Mouse (Mus musculus) right cerebral cortex, adult 2 months (tissue): ENCODE results near the gene Rarres2.

Source experiments
- DNase-seq, 2 experiments: peaks; one replicate each; pipeline ENCODE4 v3.0.0; 2021 to 2022; ENCODE audit warnings: low spot score in 2 of 2

The Rarres2 gene

GRCm38 (mm10) chr6:48579215-48579648, 6.6 kb upstream of the Rarres2 start:
- DNase-seq: no peak

GRCm38 (mm10) chr6:48578736-48579135, 6.1 kb upstream of the Rarres2 start:
- DNase-seq: no peak

DNA sequence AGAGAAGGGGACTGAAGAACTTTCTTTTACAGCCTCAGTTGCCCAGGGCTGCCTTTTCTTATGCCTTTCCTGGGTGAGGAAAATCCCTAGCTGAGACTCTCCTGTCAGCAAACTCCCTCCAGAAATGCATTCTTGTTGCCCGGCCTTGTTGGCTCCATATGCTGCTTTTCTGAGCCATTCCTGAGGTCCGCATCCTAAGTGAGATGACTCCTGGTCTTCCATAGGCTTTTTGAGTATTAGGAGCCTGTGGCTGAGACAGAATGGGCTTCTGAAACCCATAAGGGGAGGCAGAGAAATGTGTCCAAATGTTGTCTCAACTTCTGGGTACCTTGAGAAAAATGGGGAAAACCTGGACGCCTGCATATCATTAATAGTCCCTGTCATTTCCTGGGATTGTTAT, 1.4 kb upstream of the Rarres2 start:
- DNase-seq: no peak

DNA sequence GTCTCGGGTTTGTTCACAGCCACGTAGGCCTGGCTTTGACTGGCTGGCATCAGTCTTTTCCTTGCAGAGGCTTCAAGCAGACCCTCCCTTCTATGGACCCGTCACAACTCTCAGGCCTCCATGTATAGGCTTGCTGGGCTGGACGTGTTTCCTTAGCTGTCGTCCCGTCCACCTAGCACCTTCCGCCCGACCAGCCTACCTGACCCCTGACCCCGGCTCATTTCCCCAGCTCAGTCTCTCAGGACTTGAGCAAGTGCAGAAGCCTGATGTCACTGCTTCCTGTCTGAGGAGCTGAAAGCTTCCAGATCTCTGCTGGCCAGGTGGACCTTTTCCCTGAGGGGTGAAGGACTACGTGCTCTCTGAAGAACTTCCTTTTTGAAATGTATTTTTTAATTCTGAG, 691 bp upstream of the Rarres2 start:
- DNase-seq: no peak

DNA sequence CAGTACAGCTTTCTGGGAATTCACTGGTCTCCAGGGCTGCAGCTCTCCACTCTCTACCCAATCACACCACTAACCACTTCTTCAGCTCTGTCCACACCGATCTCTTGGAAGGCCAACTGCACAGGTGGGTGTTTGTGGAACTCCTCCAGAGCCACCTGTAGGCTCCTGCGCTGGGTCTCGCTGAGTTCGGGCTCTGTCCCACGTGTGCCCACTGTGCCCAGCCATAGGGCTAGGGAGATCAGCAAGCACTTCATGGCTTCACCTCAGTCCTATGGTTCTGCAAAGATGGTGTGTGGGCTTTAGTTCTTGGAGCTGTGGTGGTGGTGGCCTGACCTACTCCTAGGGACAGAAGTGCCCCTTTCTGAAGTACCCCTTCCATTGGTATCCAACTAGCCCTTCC, 575 bp downstream of the Rarres2 start:
- no peak for DNase-seq

GRCm38 (mm10) chr6:48569065-48569807, 3.4 kb downstream of the Rarres2 start:
- DNase-seq: no peak

- no peak for DNase-seq
These were observed 4.3 kb downstream of the Rarres2 start for GRCm38 (mm10) chr6:48568036-48568984.

GRCm38 (mm10) chr6:48566312-48566711, 6.3 kb downstream of the Rarres2 start:
- no peak for DNase-seq

DNA sequence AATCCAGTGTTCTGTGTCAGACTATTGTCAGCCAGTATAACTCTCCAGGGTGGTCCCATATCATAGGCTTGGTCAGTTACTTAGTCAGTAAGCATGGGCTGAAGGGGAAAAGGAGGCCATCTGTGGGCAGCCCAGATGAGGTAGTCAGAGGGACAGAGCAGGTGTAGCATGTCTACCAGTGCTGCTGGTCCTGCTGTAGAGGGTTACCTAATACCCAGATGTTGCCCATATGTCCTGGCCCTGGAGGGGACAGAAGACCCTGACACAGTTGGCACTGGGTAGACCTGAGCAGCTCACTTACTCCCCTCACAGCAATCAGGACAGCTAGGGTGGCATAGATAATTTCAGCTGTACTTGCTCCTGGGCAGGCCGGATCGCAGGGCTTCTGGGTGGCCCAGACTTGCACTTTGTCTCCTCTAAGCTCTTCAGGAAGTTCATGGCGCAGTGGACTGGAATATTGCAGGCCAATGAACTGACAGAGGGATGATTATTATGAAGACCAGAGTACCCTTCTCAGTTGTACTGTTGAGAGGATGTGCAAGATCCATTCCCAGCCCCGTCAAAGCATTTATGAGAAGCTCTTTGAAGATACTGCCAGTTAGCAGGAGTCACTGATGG, 6.8 kb downstream of the Rarres2 start:
- DNase-seq: no peak

DNA sequence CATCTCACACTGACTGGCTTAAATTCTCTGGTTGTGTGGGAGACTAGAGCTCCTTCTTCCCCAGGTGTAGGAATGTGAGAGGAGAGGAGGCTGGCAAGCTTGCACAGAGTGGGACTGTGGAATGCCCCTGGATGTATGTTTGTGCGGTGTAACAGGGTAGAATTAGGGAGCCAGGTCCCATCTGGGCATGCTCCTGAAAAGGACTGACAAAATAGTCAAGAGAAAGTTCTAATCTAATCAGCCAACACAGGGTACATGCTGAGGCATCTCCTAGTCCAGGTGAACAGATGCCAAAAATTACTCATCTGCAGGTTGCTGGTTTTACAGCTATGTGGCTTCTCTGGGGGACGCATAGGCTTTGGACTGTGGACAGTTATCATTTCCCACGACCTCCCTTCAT, 16.6 kb downstream of the Rarres2 start:
- no peak for DNase-seq

DNA sequence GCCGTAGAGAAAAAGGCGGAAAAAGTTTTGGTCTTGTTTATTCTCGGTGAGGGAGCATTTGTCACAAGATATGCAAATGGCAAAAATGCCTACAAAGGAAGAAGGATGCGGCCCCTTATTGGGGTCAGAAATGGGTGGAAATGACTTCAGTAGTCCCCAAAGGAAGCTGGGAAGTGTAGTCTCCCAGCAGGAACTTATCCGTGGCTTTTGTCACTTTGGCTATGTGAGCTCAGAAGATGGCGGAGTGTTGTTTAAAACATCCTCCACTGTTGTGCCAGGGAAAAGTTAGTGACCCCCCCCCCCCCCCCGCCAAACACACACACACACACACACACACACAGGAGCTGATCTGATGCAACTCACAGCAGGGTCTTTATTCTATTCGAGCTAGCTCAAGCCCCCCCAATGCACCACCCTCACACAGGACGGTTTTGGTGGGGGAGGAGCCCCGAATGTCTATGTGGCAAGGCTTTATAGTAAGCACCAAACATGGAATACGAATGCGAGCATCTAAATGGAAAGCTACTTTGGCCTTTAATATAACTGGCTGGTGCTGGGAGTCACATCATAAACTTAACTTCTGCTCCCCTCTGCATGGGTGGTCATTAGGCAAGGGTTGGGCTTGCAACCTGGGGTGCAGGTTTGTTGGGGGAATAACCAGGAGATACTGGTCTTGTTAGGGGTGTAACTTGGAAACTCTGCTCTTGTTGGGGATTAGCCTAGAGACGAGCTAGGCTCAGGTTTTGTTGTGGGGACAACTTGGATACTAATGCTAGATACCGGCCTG, 17.3 kb downstream of the Rarres2 start:
- DNase-seq: peak; percentile 64 to 66

DNA sequence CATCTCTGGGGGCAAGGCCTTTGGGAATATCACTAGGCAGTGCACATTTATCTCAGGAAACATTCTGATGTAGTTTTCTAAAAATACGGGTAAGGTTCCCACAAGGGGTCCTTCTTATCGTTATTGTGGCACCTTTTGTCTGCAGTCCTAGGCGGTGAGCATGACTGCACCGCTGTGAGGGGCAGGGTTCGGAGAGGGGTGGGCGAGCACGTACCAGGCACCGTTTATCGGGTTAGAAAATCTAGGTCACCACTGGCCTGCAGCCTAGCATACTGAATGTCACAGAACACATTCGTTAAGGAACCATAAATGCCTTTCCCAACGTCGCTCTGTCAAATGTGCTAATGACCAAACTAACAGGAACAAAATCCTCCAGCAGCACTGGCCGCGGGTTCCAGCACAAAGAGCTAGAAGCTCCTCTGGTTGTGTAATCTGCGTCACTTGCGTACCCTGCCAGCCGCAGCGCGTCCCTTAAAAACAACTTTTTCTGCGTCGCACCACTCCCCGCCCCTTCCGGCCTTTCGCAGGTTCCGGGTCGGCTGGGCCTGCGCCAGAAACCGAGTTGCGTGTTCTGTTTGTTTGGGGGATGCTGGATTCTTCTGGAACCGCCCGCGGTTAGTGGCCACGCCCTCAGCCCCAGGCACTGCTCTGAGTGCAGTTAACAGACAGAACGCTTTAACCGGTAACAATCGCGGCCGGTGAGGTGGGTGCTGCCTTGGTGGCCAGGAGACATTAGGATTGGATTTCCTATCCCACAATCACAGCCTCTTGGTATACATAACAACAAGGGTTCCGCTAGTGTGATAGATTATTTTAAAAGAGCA, 18.1 kb downstream of the Rarres2 start, which contains the start of gene Lrrc61:
Lrrc61 (plus strand) TSS at position 517 of the 824 bp plus-strand sequence.
- DNase-seq: peak; percentile 98 to 99

DNA sequence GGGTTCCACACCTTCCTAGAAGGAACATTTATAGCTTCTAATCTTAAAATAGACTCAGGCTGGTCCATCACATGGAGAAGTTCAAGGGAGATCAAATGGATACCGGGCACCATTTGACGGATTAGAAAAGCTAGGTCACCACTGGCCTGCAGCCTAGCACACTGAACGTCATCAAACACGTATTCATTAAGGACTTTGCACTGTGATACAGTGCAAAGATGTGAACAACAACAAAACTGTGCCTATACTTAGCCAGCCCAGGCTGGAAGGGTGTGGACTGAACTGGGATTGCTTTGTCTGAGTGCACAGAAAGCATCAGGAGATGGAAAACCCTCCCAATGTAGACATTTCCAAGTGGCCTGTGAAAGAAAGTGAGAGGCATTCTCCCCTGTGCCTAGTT, 18.8 kb downstream of the Rarres2 start:
- no peak for DNase-seq

GRCm38 (mm10) chr6:48552918-48553317, 19.7 kb downstream of the Rarres2 start:
- DNase-seq: no peak

DNA sequence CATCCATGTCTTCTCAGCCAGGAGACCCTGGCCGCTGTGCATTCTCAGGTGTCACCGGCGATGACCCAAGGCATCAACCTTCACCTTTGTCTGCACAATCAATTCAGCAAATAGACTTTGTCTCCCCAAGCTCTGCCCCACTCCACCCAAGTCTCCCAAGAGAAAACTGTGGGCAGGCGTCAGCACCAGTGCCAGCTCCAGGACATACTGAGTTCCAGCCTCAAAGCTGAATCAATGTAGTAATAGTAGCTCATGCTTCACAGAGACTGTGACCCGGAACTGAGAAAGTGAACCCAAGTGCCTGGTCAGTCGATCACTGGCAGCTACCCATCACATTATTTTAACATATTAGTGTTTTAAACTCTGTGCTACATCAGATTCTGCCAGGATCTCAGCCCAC, 24.3 kb downstream of the Rarres2 start:
- no peak for DNase-seq

DNA sequence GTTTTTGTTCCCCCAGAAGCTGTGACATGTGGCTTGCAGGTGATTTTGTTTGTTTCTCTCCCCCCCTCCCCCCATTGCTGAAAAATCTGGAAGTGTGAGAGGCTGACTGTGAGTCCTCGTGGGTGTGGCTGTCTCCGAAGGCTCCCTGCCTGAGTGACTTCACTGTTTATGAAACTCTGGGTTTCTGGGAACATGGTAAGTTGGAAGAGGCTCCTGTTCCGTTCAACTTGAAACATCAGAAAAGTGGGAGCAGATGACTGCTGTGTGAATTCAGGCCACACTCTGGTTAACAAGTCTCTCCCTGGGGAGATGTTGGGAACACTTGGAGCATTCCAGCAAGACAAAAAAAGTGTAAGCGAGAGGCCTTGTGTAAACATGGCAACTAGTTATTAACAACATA, 25.7 kb downstream of the Rarres2 start:
- DNase-seq: no peak

DNA sequence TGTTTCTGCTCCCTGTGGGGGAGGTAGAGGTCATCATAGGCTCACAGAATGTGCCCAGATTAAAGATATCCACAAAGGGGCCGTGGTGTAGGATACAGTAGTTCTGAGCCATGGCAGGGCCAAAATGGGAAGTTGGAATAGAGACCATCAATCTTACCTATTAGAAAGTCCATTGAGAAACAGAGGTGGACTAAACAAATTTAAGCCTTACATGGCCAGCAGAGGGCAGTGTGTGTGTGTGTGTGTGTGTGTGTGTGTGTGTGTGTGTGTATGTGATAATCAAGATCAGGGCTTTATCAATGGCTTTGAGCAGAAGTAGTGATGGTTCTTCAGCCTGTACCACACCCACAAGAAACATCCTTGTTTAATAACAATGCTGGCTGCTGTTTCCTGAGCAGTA, 26.3 kb downstream of the Rarres2 start:
- no peak for DNase-seq

DNA sequence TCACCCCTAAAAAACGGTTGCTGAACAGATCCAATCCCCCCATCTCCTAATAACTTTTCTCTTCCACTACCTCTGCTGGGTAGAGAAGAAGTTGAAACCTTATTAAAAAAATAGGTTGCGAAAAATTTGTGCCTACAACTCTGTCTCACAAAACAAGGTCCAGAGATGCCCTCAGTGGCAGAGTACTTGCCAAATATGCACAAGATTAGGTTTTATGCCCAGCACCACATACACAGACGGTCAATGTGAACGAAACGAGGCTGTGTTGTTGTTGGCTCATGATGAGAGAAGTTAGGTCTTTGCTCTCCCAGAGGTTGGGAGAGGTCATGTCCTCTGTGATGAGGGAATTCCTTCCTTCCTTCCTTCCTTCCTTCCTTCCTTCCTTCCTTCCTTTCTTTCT, 27.3 kb downstream of the Rarres2 start:
- no peak for DNase-seq

- no peak for DNase-seq
These were observed 30.0 kb downstream of the Rarres2 start for GRCm38 (mm10) chr6:48542631-48543030.

- no peak for DNase-seq
These were observed 30.8 kb downstream of the Rarres2 start for GRCm38 (mm10) chr6:48541560-48542450.
